Mouse (Mus musculus) heart, adult 2 months (tissue): ENCODE results near the gene Hnrnpul2.

Experiments used
- CTCF ChIP-seq: fragments of 200-600 bp; IDR thresholded peaks from 2 replicates; pipeline ENCODE4 v1.8.1; 2022; ENCODE audit warnings: antibody characterized with exemption, mild to moderate bottlenecking, moderate library complexity
- POLR2A ChIP-seq: fragments of 200-500 bp; IDR thresholded peaks from 2 replicates; pipeline ENCODE4 v1.6.1; 2011; ENCODE audit warnings: mild to moderate bottlenecking, low read depth, low read length, control low read depth; ENCODE audit not compliant: insufficient read depth

DNA sequence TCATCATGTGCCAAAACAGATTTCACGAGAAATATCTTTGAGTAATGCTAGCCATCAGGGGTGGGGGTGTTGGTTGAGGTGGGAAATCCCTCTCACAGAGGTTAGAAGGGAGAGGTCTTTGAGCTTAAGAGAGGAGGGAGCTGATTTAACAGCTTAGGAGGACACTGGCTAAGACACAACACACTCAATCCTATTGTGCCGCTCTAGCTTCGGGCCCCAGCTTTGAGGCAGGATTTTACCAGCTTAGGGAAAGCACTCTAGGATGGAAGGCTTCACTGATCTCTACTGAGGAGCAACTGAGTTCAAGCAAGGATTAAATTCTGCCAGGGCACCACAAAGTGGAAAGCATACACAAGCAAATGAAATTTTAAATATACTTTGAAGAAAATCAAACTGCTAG lies 2.8 kb upstream of the Hnrnpul2 start:
- TF ChIP-seq POLR2A (no peak), CTCF (no peak)
